Mouse (Mus musculus): ENCODE data around the gene Vta1. TPM values are rescaled to one million over a fixed set of nuclear protein-coding genes. Genes with fewer than 3 reads are reported as not detected.

Vta1 gene
- polyA plus RNA-seq (2012), result 0.91 and 0.92 TPM in 2 replicates

GRCm38 (mm10) chr10:14705072-14706066 lies at the start of gene Vta1, which contains the start of gene Nmbr:
Gene Vta1 (minus strand): TSS chr10:14705560.
Gene Nmbr (plus strand): TSS chr10:14705591.
- peaks cover 14% of the 10 kb centered on the region for H3K4me1 ChIP-seq (ENCODE audit: control insufficient read depth)
- H3K36me3 ChIP-seq (ENCODE audit: control insufficient read depth), result no peaks in the 10 kb centered on the region
- H3K27me3 ChIP-seq (ENCODE audit: control insufficient read depth), result no peaks in the 10 kb centered on the region
- peak within 1 kb of the TSS; percentile 94 for H3K4me3 ChIP-seq (replicated peaks)
- TF ChIP-seq TAL1 (IDR thresholded peaks at IDR 0.05; ENCODE audit: low read length), result no peak
- H3K9me3 ChIP-seq (ENCODE audit: control insufficient read depth, low read length), result no peaks in the 10 kb centered on the region

- H3K27me3 ChIP-seq (ENCODE audit: control insufficient read depth), result no peaks in the 10 kb centered on the region
- no peaks in the 10 kb centered on the region for H3K36me3 ChIP-seq (ENCODE audit: control insufficient read depth)
- no peaks in the 10 kb centered on the region for H3K9me3 ChIP-seq (ENCODE audit: control insufficient read depth, low read length)
- H3K4me1 ChIP-seq (ENCODE audit: control insufficient read depth), result no peaks in the 10 kb centered on the region
- TF ChIP-seq TAL1 (IDR thresholded peaks at IDR 0.05; ENCODE audit: low read length), result no peak
- TF ChIP-seq GATA1 (IDR thresholded peaks at IDR 0.05; ENCODE audit: low read length), result no peak
- H3K4me3 ChIP-seq (replicated peaks), result no peak overlapping the region
Observed at GRCm38 (mm10) chr10:14734285-14734684, 28.9 kb upstream of the Vta1 start.

GRCm38 (mm10) chr10:14725671-14726070 lies 20.3 kb upstream of the Vta1 start:
- TF ChIP-seq TAL1 (IDR thresholded peaks at IDR 0.05; ENCODE audit: low read length), result no peak
- TF ChIP-seq GATA1 (IDR thresholded peaks at IDR 0.05; ENCODE audit: low read length), result no peak
- Histone ChIP-seq H3K9me3 (ENCODE audit: control insufficient read depth, low read length) (no peaks in the 10 kb centered on the region), H3K27me3 (ENCODE audit: control insufficient read depth) (no peaks in the 10 kb centered on the region), H3K4me3 (replicated peaks) (no peak overlapping the region), H3K4me1 (ENCODE audit: control insufficient read depth) (no peaks in the 10 kb centered on the region), H3K36me3 (ENCODE audit: control insufficient read depth) (no peaks in the 10 kb centered on the region)

- Histone ChIP-seq H3K4me3 (replicated peaks) (no peak within 1 kb of the TSS), H3K4me1 (ENCODE audit: control insufficient read depth) (no peaks in the 10 kb centered on the region), H3K27me3 (ENCODE audit: control insufficient read depth) (no peaks in the 10 kb centered on the region), H3K36me3 (ENCODE audit: control insufficient read depth) (no peaks in the 10 kb centered on the region), H3K9me3 (ENCODE audit: control insufficient read depth, low read length) (no peaks in the 10 kb centered on the region)
- no peak for TF ChIP-seq GATA1 (IDR thresholded peaks at IDR 0.05; ENCODE audit: low read length)
Observed at GRCm38 (mm10) chr10:14718114-14718513, 12.8 kb upstream of the Vta1 start, which contains the start of gene Gje1. Gene Gje1 (minus strand): TSS chr10:14718214.

GRCm38 (mm10) chr10:14703830-14704420 lies 1.4 kb downstream of the Vta1 start:
- H3K36me3 ChIP-seq (ENCODE audit: control insufficient read depth), result no peaks in the 10 kb centered on the region; the same call in none of the 2 replicates
- TF ChIP-seq TAL1 (IDR thresholded peaks at IDR 0.05; ENCODE audit: low read length) (no peak), GATA1 (IDR thresholded peaks at IDR 0.05; ENCODE audit: low read length) (no peak)
- peak overlapping the region; percentile 94 for H3K4me3 ChIP-seq (replicated peaks)
- no peaks in the 10 kb centered on the region for H3K9me3 ChIP-seq (ENCODE audit: control insufficient read depth, low read length)
- no peaks in the 10 kb centered on the region for H3K27me3 ChIP-seq (ENCODE audit: control insufficient read depth)
- H3K4me1 ChIP-seq (ENCODE audit: control insufficient read depth), result peaks cover 14% of the 10 kb centered on the region

- Histone ChIP-seq H3K36me3 (ENCODE audit: control insufficient read depth) (no peaks in the 10 kb centered on the region; the same call in none of the 2 replicates), H3K4me1 (ENCODE audit: control insufficient read depth) (peaks cover 14% of the 10 kb centered on the region), H3K4me3 (replicated peaks) (no peak overlapping the region), H3K27me3 (ENCODE audit: control insufficient read depth) (no peaks in the 10 kb centered on the region), H3K9me3 (ENCODE audit: control insufficient read depth, low read length) (no peaks in the 10 kb centered on the region)
- TF ChIP-seq TAL1 (IDR thresholded peaks at IDR 0.05; ENCODE audit: low read length) (no peak), GATA1 (IDR thresholded peaks at IDR 0.05; ENCODE audit: low read length) (no peak)
Observed at GRCm38 (mm10) chr10:14703239-14703638, 2.1 kb downstream of the Vta1 start.

GRCm38 (mm10) chr10:14690349-14690748 lies 15.0 kb downstream of the Vta1 start:
- no peak for TF ChIP-seq GATA1 (IDR thresholded peaks at IDR 0.05; ENCODE audit: low read length)
- no peak for TF ChIP-seq TAL1 (IDR thresholded peaks at IDR 0.05; ENCODE audit: low read length)
- peaks cover 2% of the 10 kb centered on the region; the same call in 1 of the 2 replicates for H3K9me3 ChIP-seq (ENCODE audit: control insufficient read depth, low read length)
- peaks cover 8% of the 10 kb centered on the region for H3K4me1 ChIP-seq (ENCODE audit: control insufficient read depth)
- peaks cover 11% of the 10 kb centered on the region for H3K36me3 ChIP-seq (ENCODE audit: control insufficient read depth)
- H3K27me3 ChIP-seq (ENCODE audit: control insufficient read depth), result no peaks in the 10 kb centered on the region
- no peak overlapping the region for H3K4me3 ChIP-seq (replicated peaks)

- H3K36me3 ChIP-seq (ENCODE audit: control insufficient read depth), result peaks cover 11% of the 10 kb centered on the region
- H3K9me3 ChIP-seq (ENCODE audit: control insufficient read depth, low read length), result peaks cover 2% of the 10 kb centered on the region; the same call in 1 of the 2 replicates
- H3K4me3 ChIP-seq (replicated peaks), result no peak overlapping the region
- no peak for TF ChIP-seq TAL1 (IDR thresholded peaks at IDR 0.05; ENCODE audit: low read length)
- TF ChIP-seq GATA1 (IDR thresholded peaks at IDR 0.05; ENCODE audit: low read length), result no peak
- peaks cover 8% of the 10 kb centered on the region for H3K4me1 ChIP-seq (ENCODE audit: control insufficient read depth)
- no peaks in the 10 kb centered on the region for H3K27me3 ChIP-seq (ENCODE audit: control insufficient read depth)
Observed at GRCm38 (mm10) chr10:14688785-14689442, 16.4 kb downstream of the Vta1 start.

Data from erythroblast, embryonic 14.5 days (primary cell).